Mouse (Mus musculus): ENCODE data around the gene Itm2c. TPM values are rescaled to one million over a fixed set of nuclear protein-coding genes. Genes with fewer than 3 reads are reported as not detected.

Gene Itm2c
- polyA plus RNA-seq, 1 experiment: 0.38 TPM

DNA sequence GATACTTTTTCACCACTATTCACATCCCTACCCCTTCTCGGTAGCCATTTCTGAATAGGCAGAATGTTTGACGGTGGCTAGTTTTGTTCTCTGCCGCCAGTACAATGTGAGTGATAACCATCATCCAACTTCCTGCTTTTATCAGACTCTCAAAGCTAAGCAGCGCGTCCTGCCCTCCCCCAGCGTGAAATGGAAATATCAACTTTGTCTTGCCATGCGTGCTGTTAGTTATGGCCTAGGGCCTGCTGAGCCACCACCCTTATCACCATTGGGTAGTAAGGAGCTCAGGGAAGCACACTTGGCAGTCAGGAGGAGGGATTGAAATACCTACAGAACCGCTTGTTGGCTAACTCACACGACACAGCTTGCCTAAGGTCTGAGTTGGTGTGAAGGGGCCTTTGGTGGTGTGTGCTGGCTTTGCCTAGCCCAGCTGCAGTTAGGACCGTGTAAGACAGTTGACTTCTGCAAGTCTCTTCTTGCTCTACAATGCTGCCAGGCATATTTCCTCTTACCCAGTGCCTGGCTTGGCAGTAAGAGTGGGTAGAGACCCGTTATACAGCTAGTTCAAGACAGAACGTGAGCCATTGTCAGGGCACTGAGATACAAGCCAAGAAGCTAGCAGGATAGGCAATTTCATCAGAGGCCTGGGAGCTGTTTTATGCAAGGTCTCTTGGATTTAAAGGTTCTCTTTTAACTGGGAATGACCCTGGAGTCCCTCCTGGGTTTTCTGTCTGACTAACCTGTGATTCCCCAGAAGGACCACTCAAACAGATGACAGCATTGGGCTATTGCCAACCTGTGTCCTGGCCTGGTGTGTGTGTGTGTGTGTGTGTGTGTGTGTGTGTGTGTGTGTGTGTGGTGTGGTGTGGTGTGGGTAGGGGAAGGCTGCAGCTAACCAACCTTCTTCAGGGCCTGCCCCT, 3.0 kb downstream of the Itm2c start:
- TF ChIP-seq TAL1 (IDR thresholded peaks at IDR 0.05; ENCODE audit: low read length) (no peak), GATA1 (IDR thresholded peaks at IDR 0.05; ENCODE audit: low read length) (no peak)
- Histone ChIP-seq H3K4me3 (replicated peaks) (no peak overlapping the region), H3K9me3 (ENCODE audit: control insufficient read depth, low read length) (peaks cover 4% of the 10 kb centered on the region; the same call in 1 of the 2 replicates), H3K36me3 (ENCODE audit: control insufficient read depth) (no peaks in the 10 kb centered on the region), H3K27me3 (ENCODE audit: control insufficient read depth) (no peaks in the 10 kb centered on the region), H3K4me1 (ENCODE audit: control insufficient read depth) (peaks cover 37% of the 10 kb centered on the region)

DNA sequence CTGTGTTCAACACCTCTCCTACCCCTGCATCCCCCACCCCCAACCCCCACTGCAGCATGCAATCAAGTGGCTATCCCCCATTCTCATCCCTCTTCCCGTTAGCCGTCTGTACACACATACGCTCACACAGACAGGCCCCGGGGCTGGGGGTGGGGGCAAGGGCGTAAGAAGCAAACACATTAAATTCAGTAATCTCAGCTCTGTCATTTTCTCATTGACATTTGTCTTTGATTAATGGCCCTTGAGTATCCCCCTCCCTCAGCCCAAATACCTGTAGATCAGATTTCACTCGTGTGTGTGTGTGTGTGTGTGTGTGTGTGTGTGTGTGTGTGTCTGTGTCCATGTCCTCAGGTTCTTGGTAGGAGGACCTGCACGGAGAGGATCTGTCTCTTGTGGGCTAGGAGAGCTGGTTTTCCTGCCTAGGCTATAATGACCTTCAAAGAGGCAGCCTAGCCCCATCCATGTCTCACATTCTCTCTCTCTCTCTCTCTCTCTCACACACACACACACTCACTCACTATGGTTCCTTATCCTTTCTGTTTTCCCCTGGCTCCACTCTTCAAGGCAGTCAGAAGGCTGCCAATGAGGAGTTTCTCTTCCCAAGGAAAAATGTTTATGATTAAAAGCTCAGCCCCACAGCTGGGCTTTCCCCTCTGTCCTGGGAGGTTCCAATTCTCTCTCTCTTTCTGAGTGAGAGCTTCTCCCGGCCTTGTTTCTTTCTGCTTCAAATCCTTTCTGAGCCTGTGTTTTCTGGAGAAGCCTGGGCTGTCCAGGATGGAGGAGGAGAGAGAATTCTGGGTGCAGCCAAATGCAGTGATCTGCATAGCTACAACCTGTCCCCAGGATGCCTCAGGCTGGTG, 4.0 kb downstream of the Itm2c start:
- TF ChIP-seq TAL1 (IDR thresholded peaks at IDR 0.05; ENCODE audit: low read length): no peak
- no peak for TF ChIP-seq GATA1 (IDR thresholded peaks at IDR 0.05; ENCODE audit: low read length)
- Histone ChIP-seq H3K4me3 (replicated peaks) (no peak overlapping the region), H3K27me3 (ENCODE audit: control insufficient read depth) (no peaks in the 10 kb centered on the region), H3K9me3 (ENCODE audit: control insufficient read depth, low read length) (peaks cover 1% of the 10 kb centered on the region; the same call in 1 of the 2 replicates), H3K36me3 (ENCODE audit: control insufficient read depth) (peaks cover 2% of the 10 kb centered on the region; the same call in 1 of the 2 replicates), H3K4me1 (ENCODE audit: control insufficient read depth) (peaks cover 37% of the 10 kb centered on the region)

GRCm38 (mm10) chr1:85898761-85899387, 4.8 kb downstream of the Itm2c start:
- Histone ChIP-seq H3K4me1 (ENCODE audit: control insufficient read depth) (peaks cover 36% of the 10 kb centered on the region), H3K9me3 (ENCODE audit: control insufficient read depth, low read length) (no peaks in the 10 kb centered on the region)
- TF ChIP-seq GATA1 (IDR thresholded peaks at IDR 0.05; ENCODE audit: low read length) (no peak), TAL1 (IDR thresholded peaks at IDR 0.05; ENCODE audit: low read length) (no peak)

DNA sequence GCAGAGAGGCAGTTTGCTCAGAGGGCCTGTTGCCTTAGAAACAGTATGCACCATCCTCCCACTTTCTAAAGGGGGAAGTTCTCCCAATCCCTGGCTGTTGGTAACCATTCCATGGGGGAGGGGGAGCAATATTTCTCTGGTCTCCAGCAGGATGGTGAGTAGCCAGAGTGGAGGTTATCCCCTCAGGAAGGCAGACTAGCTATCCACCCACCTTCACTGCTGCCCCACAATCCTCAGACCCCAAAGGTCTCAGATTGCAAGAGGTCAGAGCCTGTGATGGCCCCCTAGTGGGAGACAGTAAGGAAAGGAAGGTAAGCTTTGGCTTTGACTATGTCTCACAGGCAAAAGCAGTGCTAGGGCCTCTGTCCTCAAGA, 5.3 kb downstream of the Itm2c start:
- peaks cover 31% of the 10 kb centered on the region for H3K4me1 ChIP-seq (ENCODE audit: control insufficient read depth)
- H3K36me3 ChIP-seq (ENCODE audit: control insufficient read depth): peaks cover 4% of the 10 kb centered on the region; the same call in 1 of the 2 replicates
- TF ChIP-seq TAL1 (IDR thresholded peaks at IDR 0.05; ENCODE audit: low read length) (no peak), GATA1 (IDR thresholded peaks at IDR 0.05; ENCODE audit: low read length) (no peak)

More at GRCm38 (mm10) chr1:85898761-85899387, 4.8 kb downstream of the Itm2c start:
- Histone ChIP-seq H3K27me3 (ENCODE audit: control insufficient read depth) (no peaks in the 10 kb centered on the region), H3K4me3 (replicated peaks) (no peak overlapping the region), H3K36me3 (ENCODE audit: control insufficient read depth) (peaks cover 4% of the 10 kb centered on the region; the same call in 1 of the 2 replicates)

DNA sequence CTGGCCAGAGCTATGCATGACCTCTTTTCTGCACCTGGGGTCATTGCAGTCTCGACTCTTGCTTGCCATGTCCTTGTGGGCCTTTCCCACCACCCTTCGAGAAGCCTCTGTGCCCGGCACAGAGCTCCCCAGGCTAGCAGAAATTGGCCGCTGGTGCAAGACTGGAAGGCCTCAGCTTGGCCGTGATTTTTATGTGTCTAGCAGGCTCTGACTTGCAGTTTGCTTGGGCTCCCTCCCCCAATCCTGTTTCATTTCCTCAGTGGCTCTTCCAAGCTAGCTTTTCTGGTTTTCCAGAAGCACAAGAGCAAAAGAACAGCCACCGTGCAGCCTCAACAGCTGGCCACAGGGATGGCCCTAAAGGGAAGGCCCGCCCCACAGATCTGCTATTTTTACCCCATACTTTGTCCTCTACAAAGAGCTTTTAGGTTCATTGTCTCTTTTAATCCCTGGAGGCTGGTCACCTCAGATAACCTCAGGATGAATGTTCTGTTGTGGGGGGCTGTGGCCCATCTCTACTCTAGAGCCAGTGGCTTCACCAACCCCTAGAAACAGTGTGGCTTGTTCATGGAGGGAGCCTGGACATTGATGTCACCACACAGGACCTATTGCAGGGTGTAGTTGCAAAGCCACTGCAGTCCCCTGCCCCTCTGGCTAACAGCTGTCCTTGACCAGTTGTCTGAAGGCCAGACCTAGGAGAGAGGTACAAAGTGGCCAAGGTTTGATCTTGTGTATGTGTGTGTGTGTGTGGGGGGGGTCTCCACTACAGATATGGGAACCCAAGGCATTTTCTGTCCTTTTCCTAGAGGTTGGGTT, 6.6 kb downstream of the Itm2c start:
- TF ChIP-seq GATA1 (IDR thresholded peaks at IDR 0.05; ENCODE audit: low read length): no peak
- no peak for TF ChIP-seq TAL1 (IDR thresholded peaks at IDR 0.05; ENCODE audit: low read length)
- Histone ChIP-seq H3K4me3 (replicated peaks) (no peak overlapping the region), H3K27me3 (ENCODE audit: control insufficient read depth) (no peaks in the 10 kb centered on the region), H3K9me3 (ENCODE audit: control insufficient read depth, low read length) (no peaks in the 10 kb centered on the region), H3K36me3 (ENCODE audit: control insufficient read depth) (peaks cover 8% of the 10 kb centered on the region; the same call in 1 of the 2 replicates), H3K4me1 (ENCODE audit: control insufficient read depth) (peaks cover 18% of the 10 kb centered on the region)

More for the DNA sequence above, 5.3 kb downstream of the Itm2c start:
- H3K4me3 ChIP-seq (replicated peaks): no peak overlapping the region
- no peaks in the 10 kb centered on the region for H3K9me3 ChIP-seq (ENCODE audit: control insufficient read depth, low read length)
- no peaks in the 10 kb centered on the region for H3K27me3 ChIP-seq (ENCODE audit: control insufficient read depth)

GRCm38 (mm10) chr1:85901516-85902107, 7.5 kb downstream of the Itm2c start:
- Histone ChIP-seq H3K9me3 (ENCODE audit: control insufficient read depth, low read length) (no peaks in the 10 kb centered on the region), H3K4me1 (ENCODE audit: control insufficient read depth) (peaks cover 10% of the 10 kb centered on the region), H3K4me3 (replicated peaks) (no peak overlapping the region), H3K36me3 (ENCODE audit: control insufficient read depth) (peaks cover 17% of the 10 kb centered on the region), H3K27me3 (ENCODE audit: control insufficient read depth) (no peaks in the 10 kb centered on the region)
- no peak for TF ChIP-seq TAL1 (IDR thresholded peaks at IDR 0.05; ENCODE audit: low read length)
- no peak for TF ChIP-seq GATA1 (IDR thresholded peaks at IDR 0.05; ENCODE audit: low read length)

DNA sequence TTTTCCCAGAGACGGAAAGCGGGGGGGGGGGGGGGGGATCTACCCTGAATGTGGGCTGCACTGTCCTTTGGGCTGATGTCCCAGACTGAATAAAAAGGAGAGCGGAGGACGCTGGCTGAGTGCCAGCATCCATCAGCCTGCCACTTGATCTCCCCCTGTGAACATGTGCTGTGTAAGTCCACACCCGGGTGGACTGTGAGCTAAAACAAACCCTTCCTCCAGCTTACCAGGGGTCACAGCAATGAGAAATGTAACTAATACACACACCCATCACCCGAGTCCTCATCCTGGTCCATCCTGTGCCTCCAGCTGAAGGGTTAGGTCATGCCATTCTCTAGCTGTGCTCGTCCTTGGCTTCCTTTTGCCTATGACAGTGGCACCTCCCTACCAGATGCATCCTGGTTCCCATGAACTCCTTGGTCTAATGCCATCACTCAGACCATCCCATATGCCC, 8.1 kb downstream of the Itm2c start:
- Histone ChIP-seq H3K36me3 (ENCODE audit: control insufficient read depth) (peaks cover 22% of the 10 kb centered on the region), H3K4me3 (replicated peaks) (no peak overlapping the region), H3K9me3 (ENCODE audit: control insufficient read depth, low read length) (no peaks in the 10 kb centered on the region), H3K27me3 (ENCODE audit: control insufficient read depth) (no peaks in the 10 kb centered on the region), H3K4me1 (ENCODE audit: control insufficient read depth) (peaks cover 4% of the 10 kb centered on the region)
- TF ChIP-seq GATA1 (IDR thresholded peaks at IDR 0.05; ENCODE audit: low read length) (no peak), TAL1 (IDR thresholded peaks at IDR 0.05; ENCODE audit: low read length) (no peak)
